Mouse (Mus musculus) embryonic stem cell, embryonic (primary cell): ENCODE measurements around the gene Atrip.

Source experiments
- CTCF ChIA-PET, 4 experiments: fragments of 300-600 bp in 2 of 4; fragments of 350-600 bp in 2 of 4; sonication (Branson Sonifier 250); formaldehyde crosslinking; loops; one replicate each; lab custom pipeline; 2022; ENCODE audit warnings: inconsistent platforms in 2 of 4; lab: Charles Lee
- POLR2A ChIA-PET, 4 experiments: fragments of 300-600 bp in 2 of 4; fragments of 350-600 bp in 2 of 4; sonication (Branson Sonifier 250); formaldehyde crosslinking; loops; one replicate each; lab custom pipeline; 2022; ENCODE audit warnings: antibody characterized with exemption in 4 of 4, inconsistent platforms in 1 of 4; lab: Charles Lee

Gene Atrip

GRCm38 (mm10) chr9:109056081-109056690 is 17.7 kb downstream of the Atrip start:
- CTCF ChIA-PET, result interaction anchor here in 1 of 4 experiments (0.5 kb wide), 1 partner anchor 812 kb away, joined by 3 read pairs; no protein-coding TSS in a partner anchor
- POLR2A ChIA-PET, result no interaction called here

GRCm38 (mm10) chr9:109055271-109056030 is 18.5 kb downstream of the Atrip start:
- ChIA-PET POLR2A (interaction anchor here in 1 of 4 experiments (1.1 kb wide), 1 partner anchor 32 kb away, joined by 3 read pairs; no protein-coding TSS in a partner anchor), CTCF (interaction anchor here in 1 of 4 experiments (0.6 kb wide), 1 partner anchor 10 kb away, joined by 4 read pairs; no protein-coding TSS in a partner anchor)

- POLR2A ChIA-PET, result interaction anchor here in 1 of 4 experiments (1.1 to 1.3 kb wide), 3 partner anchors 17 to 33 kb away, joined by 3 to 6 read pairs (median 3); partner anchors contain the start of gene Atrip
- CTCF ChIA-PET, result interaction anchor here in 1 of 4 experiments (0.6 kb wide), 1 partner anchor 10 kb away, joined by 4 read pairs; no protein-coding TSS in a partner anchor
Observed at GRCm38 (mm10) chr9:109054712-109055111, 19.2 kb downstream of the Atrip start.

- ChIA-PET POLR2A (interaction anchor here in 3 of 4 experiments (0.6 to 1.6 kb wide), 6 partner anchors 12 to 1464 kb away, joined by 3 to 6 read pairs (median 4); partner anchors contain the start of gene Atrip (in 1 of the 3)), CTCF (no interaction called here)
Observed at GRCm38 (mm10) chr9:109053851-109054250, 20.1 kb downstream of the Atrip start.

- CTCF ChIA-PET, result no interaction called here
Observed at GRCm38 (mm10) chr9:109053366-109053765, 20.6 kb downstream of the Atrip start.

GRCm38 (mm10) chr9:109052490-109053260 is 21.2 kb downstream of the Atrip start:
- POLR2A ChIA-PET, result interaction anchor here in 3 of 4 experiments (0.5 to 1.7 kb wide), 12 partner anchors 10 to 221 kb away, joined by 3 to 9 read pairs (median 4); partner anchors contain the start of genes Shisa5 (in 2 of the 3), Atrip (in 1 of the 3) and Pfkfb4 (in 1 of the 3)

More at GRCm38 (mm10) chr9:109053366-109053765, 20.6 kb downstream of the Atrip start:
- POLR2A ChIA-PET, result interaction anchor here in 3 of 4 experiments (0.6 to 1.6 kb wide), 5 partner anchors 12 to 1464 kb away, joined by 3 to 9 read pairs (median 4); no protein-coding TSS in a partner anchor

GRCm38 (mm10) chr9:109051651-109052489 is 22.1 kb downstream of the Atrip start:
- ChIA-PET POLR2A (interaction anchor here in 2 of 4 experiments (0.5 to 1.7 kb wide), 10 partner anchors 11 to 198 kb away, joined by 3 to 5 read pairs (median 3); partner anchors contain the start of genes Shisa5 (in 2 of the 2), Atrip (in 1 of the 2) and Pfkfb4 (in 1 of the 2)), CTCF (interaction anchor here in 1 of 4 experiments (0.6 kb wide), 1 partner anchor 28 kb away, joined by 4 read pairs; no protein-coding TSS in a partner anchor)

More at GRCm38 (mm10) chr9:109052490-109053260, 21.2 kb downstream of the Atrip start:
- CTCF ChIA-PET, result interaction anchor here in 1 of 4 experiments (0.6 kb wide), 1 partner anchor 29 kb away, joined by 4 read pairs; no protein-coding TSS in a partner anchor

- ChIA-PET POLR2A (interaction anchor here in 2 of 4 experiments (1.1 to 1.7 kb wide), 3 partner anchors 12 to 23 kb away, joined by 4 to 5 read pairs (median 5); partner anchors contain the start of genes Atrip (in 1 of the 2) and Shisa5 (in 1 of the 2)), CTCF (interaction anchor here in 1 of 4 experiments (0.7 kb wide), 1 partner anchor 25 kb away, joined by 3 read pairs; no protein-coding TSS in a partner anchor)
Observed at GRCm38 (mm10) chr9:109051011-109051501, 22.9 kb downstream of the Atrip start.

GRCm38 (mm10) chr9:109050674-109050997 is 23.3 kb downstream of the Atrip start:
- ChIA-PET CTCF (interaction anchor here in 3 of 4 experiments (0.5 to 1.0 kb wide), 3 partner anchors 9 to 1120 kb away, joined by 3 read pairs; partner anchors contain the start of gene Trex1 (in 1 of the 3)), POLR2A (interaction anchor here in 2 of 4 experiments (0.8 to 1.7 kb wide), 5 partner anchors 8 to 25 kb away, joined by 3 to 9 read pairs (median 5); partner anchors contain the start of genes Trex1 (in 2 of the 2), Atrip (in 1 of the 2) and Shisa5 (in 1 of the 2))

GRCm38 (mm10) chr9:109049996-109050673 is 23.8 kb downstream of the Atrip start:
- ChIA-PET CTCF (interaction anchor here in 3 of 4 experiments (0.5 to 1.2 kb wide), 3 partner anchors 9 to 1121 kb away, joined by 3 read pairs; partner anchors contain the start of gene Trex1 (in 2 of the 3)), POLR2A (interaction anchor here in 2 of 4 experiments (0.8 to 1.7 kb wide), 5 partner anchors 9 to 24 kb away, joined by 3 to 9 read pairs (median 5); partner anchors contain the start of genes Trex1 (in 2 of the 2), Atrip (in 1 of the 2) and Shisa5 (in 1 of the 2))

GRCm38 (mm10) chr9:109049316-109049715 is 24.6 kb downstream of the Atrip start:
- ChIA-PET CTCF (interaction anchor here in 2 of 4 experiments (1.1 to 1.2 kb wide), 2 partner anchors 10 kb away, joined by 3 to 5 read pairs; partner anchors contain the start of gene Trex1 (in 2 of the 2)), POLR2A (interaction anchor here in 2 of 4 experiments (1.0 to 1.7 kb wide), 4 partner anchors 10 to 40 kb away, joined by 3 to 9 read pairs (median 5); partner anchors contain the start of genes Trex1 (in 2 of the 2) and Shisa5 (in 1 of the 2))

- POLR2A ChIA-PET, result interaction anchor here in 2 of 4 experiments (0.6 to 2.5 kb wide), 6 partner anchors 12 to 1966 kb away, joined by 3 to 14 read pairs (median 6); partner anchors contain the start of genes Atrip (in 1 of the 2) and Trex1 (in 1 of the 2)
- CTCF ChIA-PET, result interaction anchor here (0.6 to 2.9 kb wide), 17 partner anchors 8 to 816 kb away, joined by 3 to 18 read pairs (median 3); partner anchors contain the start of genes Trex1 (in 3 of the 4), Nme6 (in 1 of the 4), Pfkfb4 (in 1 of the 4) and Shisa5 (in 1 of the 4)
Observed at GRCm38 (mm10) chr9:109046306-109046705, 27.6 kb downstream of the Atrip start.

- ChIA-PET CTCF (interaction anchor here (0.5 to 1.2 kb wide), 7 partner anchors 18 to 821 kb away, joined by 3 to 7 read pairs (median 4); partner anchors contain the start of genes 1700102P08Rik (in 1 of the 4) and Trex1 (in 1 of the 4)), POLR2A (interaction anchor here in 2 of 4 experiments (0.6 to 1.4 kb wide), 7 partner anchors 8 to 47 kb away, joined by 3 to 5 read pairs (median 4); partner anchors contain the start of genes Atrip (in 1 of the 2) and Trex1 (in 1 of the 2))
Observed at GRCm38 (mm10) chr9:109041351-109041750, 32.6 kb downstream of the Atrip start.

GRCm38 (mm10) chr9:109040906-109041305 is 33.0 kb downstream of the Atrip start:
- ChIA-PET CTCF (interaction anchor here in 3 of 4 experiments (0.5 to 1.2 kb wide), 5 partner anchors 19 to 821 kb away, joined by 3 to 7 read pairs (median 4); partner anchors contain the start of gene Trex1 (in 1 of the 3)), POLR2A (interaction anchor here in 2 of 4 experiments (1.1 to 1.4 kb wide), 5 partner anchors 8 to 47 kb away, joined by 3 to 5 read pairs (median 4); partner anchors contain the start of genes Atrip (in 1 of the 2) and Trex1 (in 1 of the 2))
